Mouse (Mus musculus): ENCODE data around the gene Tmem132e. TPM values are rescaled to one million over a fixed set of nuclear protein-coding genes. Genes with fewer than 3 reads are reported as not detected.

Gene Tmem132e
- total and polyA plus RNA-seq, 3 experiments, result not detected

DNA sequence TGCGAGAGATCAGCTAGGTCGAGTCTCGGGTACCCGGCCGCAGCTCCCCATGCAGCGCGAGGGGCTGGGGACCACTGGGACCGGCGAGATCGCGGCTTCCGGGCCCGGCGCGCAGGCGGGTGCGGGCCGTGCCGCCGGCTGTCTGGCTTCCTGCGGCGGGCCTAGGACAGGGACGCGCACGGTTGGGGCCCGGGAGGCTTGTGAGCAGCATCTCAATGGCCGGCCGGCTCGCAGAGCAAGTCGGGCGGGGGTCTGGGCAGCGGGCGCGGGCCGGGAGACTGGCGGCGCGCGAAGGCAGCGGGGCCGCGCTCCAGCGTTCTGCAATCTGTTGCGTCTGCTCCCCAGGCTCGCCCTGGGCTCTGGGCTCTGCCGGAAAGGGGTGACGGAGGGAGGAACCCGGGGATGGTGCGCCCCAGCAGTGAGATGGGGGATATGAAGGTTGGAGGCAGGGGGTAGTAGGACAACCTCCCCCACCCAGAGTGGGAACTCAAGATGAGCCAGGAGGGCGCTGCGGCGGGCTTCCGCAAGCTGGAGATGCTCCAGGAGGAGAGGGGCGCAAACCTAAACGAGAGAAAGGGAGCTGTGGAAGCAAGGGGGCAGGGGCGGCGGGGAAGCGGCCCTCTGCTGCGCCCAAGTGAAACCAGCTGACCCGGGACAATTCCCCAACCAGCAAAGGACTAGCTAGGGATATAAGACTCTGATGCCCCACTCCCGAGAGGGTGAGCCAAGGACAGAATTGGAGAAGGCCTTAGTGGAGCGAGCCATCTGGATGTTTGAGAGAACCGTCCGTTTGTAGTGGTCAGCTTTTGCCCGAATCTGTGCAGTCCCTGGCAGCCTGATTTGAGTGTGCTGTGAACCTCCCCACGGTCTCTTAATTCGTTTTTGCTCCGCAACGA lies 944 bp downstream of the Tmem132e start (continued):
- TF ChIP-seq POLR2A (IDR thresholded peaks at IDR 0.05; ENCODE audit: low read depth, low read length), result no peak
- TF ChIP-seq JUN (IDR thresholded peaks at IDR 0.05; ENCODE audit: insufficient read depth, low read depth, low read length), result no peak
- TF ChIP-seq USF2 (conservative IDR thresholded peaks at IDR 0.05; ENCODE audit: low read depth, low read length), result no peak

DNA sequence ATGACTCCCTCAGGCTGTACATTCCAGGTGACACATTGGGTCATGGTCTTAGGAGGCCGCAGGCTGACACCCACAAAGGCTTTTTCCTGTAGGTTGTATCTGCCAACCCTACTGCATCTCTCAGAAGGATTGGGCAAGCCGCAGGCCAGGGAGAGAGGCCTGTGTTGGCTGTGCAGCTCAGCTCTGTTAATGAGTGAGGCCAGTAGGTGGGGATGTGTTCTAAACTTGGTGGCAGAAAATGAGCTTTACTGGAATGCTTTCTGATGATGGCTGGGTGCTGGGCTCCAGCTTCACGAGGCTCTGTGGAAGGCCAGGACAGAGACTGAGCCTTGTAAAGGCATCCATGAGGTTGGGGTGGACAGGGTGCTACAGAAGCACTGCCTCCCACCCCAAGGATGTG lies 3.6 kb downstream of the Tmem132e start:
- dilution Hi-C loops (cut with MboI; ENCODE audit: extremely low pct_ligation_motif_present, extremely low pct_unique_long_range_greater_than_20kb, low sequenced_read_pairs), result no loop called here
- Histone ChIP-seq H3K79me2 (replicated peaks; ENCODE audit: control insufficient read depth, extremely low read depth, insufficient read depth, poor library complexity, severe bottlenecking) (no peaks in the 10 kb centered on the region), H3K4me2 (ENCODE audit: insufficient read depth, low read depth, poor library complexity, severe bottlenecking) (no peak overlapping the region), H3K36me3 (replicated peaks in 1 of 2; ENCODE audit: control insufficient read depth in 1 of 2, insufficient read depth in 1 of 2, low read length in 1 of 2) (no peaks in the 10 kb centered on the region), H3K27ac (ENCODE audit: insufficient read depth, low read depth) (no peak overlapping the region), H3K4me1 (ENCODE audit: control insufficient read depth in 1 of 2, insufficient read depth in 2 of 2) (no peaks in the 10 kb centered on the region), H3K9ac (ENCODE audit: insufficient read depth, low read depth) (no peak overlapping the region), H3K9me3 (replicated peaks; ENCODE audit: low read length) (peaks cover 28% of the 10 kb centered on the region), H3K4me3 (replicated peaks in 1 of 3; ENCODE audit: low read depth in 2 of 3, low read length in 2 of 3, poor library complexity in 1 of 3) (no peak overlapping the region), H3K27me3 (replicated peaks) (peaks cover 62% of the 10 kb centered on the region)
- in situ Hi-C loops (cut with MboI; ENCODE audit: low pct_ligation_motif_present, low pct_unique_long_range_greater_than_20kb, low sequenced_read_pairs), result no loop called here
- no peak for DNase-seq (ENCODE audit: extremely low read depth)
- TF ChIP-seq MEF2A (IDR thresholded peaks at IDR 0.05; ENCODE audit: borderline replicate concordance, low read depth, low read length), result no peak
- TF ChIP-seq PAX5 (IDR thresholded peaks at IDR 0.05; ENCODE audit: low read length), result no peak
- TF ChIP-seq BHLHE40 (IDR thresholded peaks at IDR 0.05; ENCODE audit: low read depth, low read length), result no peak
- no peak for TF ChIP-seq HCFC1 (IDR thresholded peaks at IDR 0.05; ENCODE audit: low read depth, low read length)
- no peak for TF ChIP-seq RCOR1 (conservative IDR thresholded peaks at IDR 0.05; ENCODE audit: low read depth, low read length)
- TF ChIP-seq ZC3H11A (IDR thresholded peaks at IDR 0.05; ENCODE audit: low read depth, low read length), result no peak
- TF ChIP-seq JUN (IDR thresholded peaks at IDR 0.05; ENCODE audit: insufficient read depth, low read depth, low read length), result no peak
- TF ChIP-seq MYC (IDR thresholded peaks at IDR 0.05; ENCODE audit: low read depth, low read length), result no peak
- TF ChIP-seq NRF1 (IDR thresholded peaks at IDR 0.05; ENCODE audit: low read depth, low read length), result no peak
- TF ChIP-seq ZKSCAN1 (IDR thresholded peaks at IDR 0.05; ENCODE audit: borderline replicate concordance, low read depth, low read length), result no peak
- TF ChIP-seq SIN3A (IDR thresholded peaks at IDR 0.05; ENCODE audit: low read length), result no peak
- TF ChIP-seq TBP (conservative IDR thresholded peaks at IDR 0.05; ENCODE audit: low read depth, low read length), result no peak
- TF ChIP-seq MXI1 (IDR thresholded peaks at IDR 0.05; ENCODE audit: low read depth, low read length), result no peak
- TF ChIP-seq IRF4 (IDR thresholded peaks at IDR 0.05; ENCODE audit: low read depth, low read length), result no peak
- TF ChIP-seq CHD2 (IDR thresholded peaks at IDR 0.05; ENCODE audit: low read length), result no peak
- no peak for TF ChIP-seq CHD1 (IDR thresholded peaks at IDR 0.05; ENCODE audit: low read depth, low read length)

Data from CH12.LX (cell line).